Comparison of ENCODE assay signal across 11 mouse cellular contexts in the genomic region with DNA sequence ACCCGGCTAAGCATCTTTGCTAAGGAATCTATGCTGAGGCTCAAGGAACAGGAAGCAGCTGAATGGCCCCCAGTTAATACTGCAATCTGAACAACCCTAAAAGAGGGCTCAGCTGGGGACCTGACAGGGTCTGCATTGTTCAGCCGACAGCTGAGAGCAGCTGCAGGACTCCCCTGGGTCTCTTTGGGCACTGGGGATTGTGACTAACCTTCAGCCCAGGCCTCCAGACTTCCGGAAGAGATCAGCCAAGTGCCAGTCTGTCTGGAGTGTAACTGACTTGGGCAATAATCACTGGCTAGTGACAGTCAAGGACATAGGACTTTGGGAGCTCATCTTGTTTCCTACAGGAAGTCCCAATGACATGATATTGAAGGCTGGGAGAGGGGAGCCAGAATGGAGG.
DNase-seq lines count a peak whose midpoint lies in the region; ATAC-seq and TF ChIP-seq lines count a peak whose summit lies in the region.
"Had no signal": no experiment of that assay in that cellular context is flagged by ENCODE, and none has a peak within 500 bp of the region (broad histone marks: within the 10 kb centered on the region; RNA-seq: fewer than 3 reads in every experiment).

No protein-coding gene starts in this region.

- intact Hi-C loops in gastrocnemius, adult 2 months (cut with DNase I) = no loop called here

- H3K4me1 ChIP-seq in heart, embryonic 15.5 days (replicated peaks) = peaks cover 81% of the 10 kb centered on the region
- peaks cover 6% of the 10 kb centered on the region; the same call in 1 of the 2 replicates for H3K4me1 ChIP-seq in stomach, postnatal 0 days (replicated peaks; ENCODE audit: control insufficient read depth, insufficient read depth)

- no peak for ATAC-seq in heart, embryonic 15.5 days (replicated peaks; ENCODE audit: insufficient number of reproducible peaks, insufficient read depth, low FRiP score, low read depth)
- no peak for ATAC-seq in stomach, postnatal 0 days (ENCODE audit: low FRiP score, low TSS enrichment)

- no peak overlapping the region for H3K4me2 ChIP-seq in heart, embryonic 15.5 days
- H3K4me2 ChIP-seq in stomach, postnatal 0 days (replicated peaks; ENCODE audit: low read depth) = no peak overlapping the region

- 35% methylated on average over 3 of the region's 3 CpGs for WGBS in heart, embryonic 15.5 days
- 51% methylated on average over 3 of the region's 3 CpGs for WGBS in stomach, postnatal 0 days

- no peaks in the 10 kb centered on the region for H3K9me3 ChIP-seq in heart, embryonic 15.5 days (replicated peaks)
- no peaks in the 10 kb centered on the region for H3K9me3 ChIP-seq in stomach, postnatal 0 days (ENCODE audit: control insufficient read depth, low read length)

- TF ChIP-seq CTCF in gastrocnemius, adult 2 months (IDR thresholded peaks at IDR 0.05) = no peak
- no peak for TF ChIP-seq CTCF in stomach, postnatal 0 days (IDR thresholded peaks at IDR 0.05; ENCODE audit: low read depth)

- no peak for TF ChIP-seq EP300 in stomach, postnatal 0 days (optimal IDR thresholded peaks at IDR 0.05)

- no peak overlapping the region for H3K4me3 ChIP-seq in gastrocnemius, adult 2 months
- H3K4me3 ChIP-seq in heart, embryonic 15.5 days = no peak overlapping the region
- H3K4me3 ChIP-seq in stomach, postnatal 0 days (ENCODE audit: low read depth, low read length) = no peak overlapping the region

- no peaks in the 10 kb centered on the region for H3K27me3 ChIP-seq in heart, embryonic 15.5 days
- no peaks in the 10 kb centered on the region for H3K27me3 ChIP-seq in stomach, postnatal 0 days (ENCODE audit: control insufficient read depth, insufficient read depth, low read length)

- H3K9ac ChIP-seq in heart, embryonic 15.5 days = no peak overlapping the region
- H3K9ac ChIP-seq in stomach, postnatal 0 days (ENCODE audit: low read length) = no peak overlapping the region

- peak; percentile 53 for DNase-seq in gastrocnemius, adult 2 months
- no peak for DNase-seq in gastrocnemius, postnatal 10 days
- peak; percentile 54 for DNase-seq in retina, postnatal 1 day
- DNase-seq in retina, embryonic 14.5 days (ENCODE audit: low spot score) = no peak
- DNase-seq in stomach, postnatal 0 days (ENCODE audit: low spot score) = no peak
- no peak for DNase-seq in left cerebral cortex, adult 18-20 months (ENCODE audit: low spot score in 2 of 2)
- no peak for DNase-seq in ovary, postnatal 14 days (ENCODE audit: low spot score)
- DNase-seq: layer of hippocampus, adult 9-11 months; lung, adult 2 months; right cerebral cortex, postnatal 4 days had no signal

- H3K36me3 ChIP-seq in heart, embryonic 15.5 days = no peaks in the 10 kb centered on the region
- no peaks in the 10 kb centered on the region for H3K36me3 ChIP-seq in stomach, postnatal 0 days (ENCODE audit: control insufficient read depth, insufficient read depth, low read length)

- peak overlapping the region; percentile 68 for H3K27ac ChIP-seq in gastrocnemius, adult 2 months
- peak overlapping the region; percentile 79 for H3K27ac ChIP-seq in heart, embryonic 15.5 days
- H3K27ac ChIP-seq in stomach, postnatal 0 days (replicated peaks) = 0 out of 2 replicates have a peak overlapping the region, but pooled peaks have one; percentile 13

Comparison
In these comparisons a context has a peak if more than half of its experiments do, and no peak if none do; other contexts are left out.
1. DNase-seq: peak in gastrocnemius, adult 2 months (single experiment) and retina, postnatal 1 day (single experiment); none in gastrocnemius, postnatal 10 days (single experiment), retina, embryonic 14.5 days (single experiment), stomach, postnatal 0 days (single experiment), left cerebral cortex, adult 18-20 months (0 of 2) and ovary, postnatal 14 days (single experiment).
2. H3K27ac ChIP-seq: peak in every context shown above with its lines; median percentile 79 in heart, embryonic 15.5 days; 68 in gastrocnemius, adult 2 months; 13 in stomach, postnatal 0 days.